15 mouse cellular contexts compared by ENCODE assay signal in genomic region chr11:55109521-55110300, GRCm38 (mm10). TPM values are rescaled to one million over a fixed set of nuclear protein-coding genes. Genes with fewer than 3 reads are reported as not detected.
"Had no signal": no experiment of that assay in that cellular context is flagged by ENCODE, and none has a peak within 500 bp of the region (broad histone marks: within the 10 kb centered on the region; RNA-seq: fewer than 3 reads in every experiment).

No protein-coding gene starts in this region.

- H3K4me3 ChIP-seq: left cerebral cortex, adult 2 months; limb, embryonic 12.5 days; midbrain, embryonic 12.5 days; neural tube, embryonic 13.5 days had no signal

- H3K4me2 ChIP-seq: limb, embryonic 12.5 days; midbrain, embryonic 12.5 days; neural tube, embryonic 13.5 days had no signal

- H3K9me3 ChIP-seq: limb, embryonic 12.5 days; midbrain, embryonic 12.5 days; neural tube, embryonic 13.5 days had no signal

- H3K27me3 ChIP-seq: limb, embryonic 12.5 days; midbrain, embryonic 12.5 days; neural tube, embryonic 13.5 days had no signal

- DNase-seq: lung, adult 18-20 months; right cerebral cortex, adult 18-20 months; right cerebral cortex, postnatal 25 days; thymus, adult 18-20 months; thymus, postnatal 14 days had no signal

- H3K36me3 ChIP-seq: limb, embryonic 12.5 days had no signal

- H3K9ac ChIP-seq: limb, embryonic 12.5 days; liver, embryonic 14.5 days; midbrain, embryonic 12.5 days; neural tube, embryonic 13.5 days had no signal

- H3K4me1 ChIP-seq: midbrain, embryonic 12.5 days; neural tube, embryonic 13.5 days had no signal

- ATAC-seq: intestine, postnatal 0 days; midbrain, embryonic 16.5 days had no signal

- H3K27ac ChIP-seq: left cerebral cortex, adult 2 months; limb, embryonic 12.5 days; liver, embryonic 14.5 days; midbrain, embryonic 12.5 days; neural tube, embryonic 13.5 days had no signal

RNA-seq across cellular contexts. Expression of gene Ccdc69, which starts 31.8 kb away (rescaled TPM):
- polyA plus RNA-seq: midbrain, embryonic 12.5 days had no signal

RNA-seq across cellular contexts. Expression of gene Slc36a3, which starts 41.8 kb away (rescaled TPM):
- polyA plus RNA-seq: intestine, postnatal 0 days; kidney, postnatal 0 days; limb, embryonic 12.5 days; liver, embryonic 14.5 days; lung, embryonic 16.5 days; midbrain, embryonic 12.5 days; midbrain, embryonic 16.5 days; neural tube, embryonic 13.5 days; stomach, embryonic 16.5 days had no signal
